Mouse (Mus musculus): ENCODE data around the gene Atp5e. TPM values are rescaled to one million over a fixed set of nuclear protein-coding genes. Genes with fewer than 3 reads are reported as not detected.

Atp5e gene
- polyA plus RNA-seq (2011; ENCODE audit: insufficient read depth, insufficient read length, low replicate concordance, missing spikeins), result 214 and 278 TPM in 2 replicates

DNA sequence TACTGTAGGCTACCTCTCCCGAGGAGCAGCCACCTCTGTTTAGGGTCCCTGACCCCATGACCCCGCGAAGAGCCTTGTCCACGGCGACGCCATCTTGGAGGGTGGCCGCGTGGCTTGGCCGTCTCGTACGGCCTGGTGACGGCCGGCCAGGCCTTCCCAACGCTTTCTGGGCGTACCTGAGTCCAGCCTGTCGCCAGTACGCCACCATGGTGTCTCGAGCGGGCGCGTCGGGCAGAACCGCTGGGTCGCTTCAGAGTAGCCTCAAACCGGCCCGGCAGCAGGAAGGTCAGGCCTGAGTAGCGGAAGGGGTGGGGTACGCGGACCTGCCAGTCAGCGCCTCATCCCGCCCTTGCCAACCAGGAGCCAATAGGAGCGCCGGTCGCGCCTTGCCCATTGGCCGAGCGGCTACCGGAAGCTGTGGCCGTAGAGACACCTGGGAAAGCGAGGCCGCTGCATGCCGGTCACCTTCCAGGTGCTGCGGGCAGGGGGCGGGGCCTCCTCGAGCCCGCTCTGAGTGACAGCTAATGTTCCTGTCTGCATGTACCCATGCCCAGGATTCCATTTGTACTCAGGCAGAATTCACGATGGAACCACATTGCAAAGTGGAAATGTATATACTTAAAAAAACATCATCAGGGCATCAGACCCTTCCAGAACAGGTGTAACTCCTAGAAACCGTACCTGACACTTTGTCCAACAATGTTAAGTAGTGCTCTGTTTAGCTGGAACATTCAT, at the start of gene Atp5e:
Gene Atp5e, minus strand, starts transcription at position 317 of the 735 bp plus-strand sequence.
- no peaks in the 10 kb centered on the region; the same call in 1 of the 2 replicates for H3K4me1 ChIP-seq (ENCODE audit: control insufficient read depth, insufficient read depth, low read length)
- peak within 1 kb of the TSS; percentile 76 for H3K27ac ChIP-seq (ENCODE audit: control insufficient read depth, insufficient read depth, low read depth, low read length, poor library complexity)
- H3K4me3 ChIP-seq (replicated peaks; ENCODE audit: control insufficient read depth, low read depth, low read length), result peak within 1 kb of the TSS; percentile 95
- WGBS, result 2% methylated on average over 48 of the region's 48 CpGs
- 0 out of 2 replicates have a peak, but pooled peaks have one; percentile 2 for TF ChIP-seq CTCF (IDR thresholded peaks at IDR 0.05; ENCODE audit: control insufficient read depth, insufficient read depth, low read length)
- peak; percentile 80; the same call in 1 of the 2 replicates for TF ChIP-seq POLR2A (IDR thresholded peaks at IDR 0.05; ENCODE audit: borderline replicate concordance, control insufficient read depth, low read depth, low read length)

DNA sequence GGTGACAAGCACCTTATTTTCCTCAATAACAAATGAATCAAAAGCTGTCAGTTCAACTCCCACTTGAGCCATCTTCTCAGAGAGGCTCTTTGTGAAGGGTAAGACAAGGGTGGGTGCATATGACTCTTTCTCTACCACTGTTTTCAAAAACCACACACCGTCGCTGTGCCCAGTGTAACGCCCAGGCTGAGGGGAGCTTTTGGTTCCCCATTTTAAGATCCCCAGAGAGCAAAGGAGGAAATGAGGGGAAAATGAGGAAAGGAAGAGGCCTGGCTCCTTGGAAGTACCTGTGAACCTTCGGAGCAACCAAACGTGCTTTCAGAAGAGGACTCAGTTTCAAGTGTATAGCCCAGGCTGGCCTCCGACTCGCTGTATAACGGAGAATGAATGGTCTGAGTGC, 45.9 kb upstream of the Atp5e start:
- Histone ChIP-seq H3K4me3 (replicated peaks; ENCODE audit: control insufficient read depth, low read depth, low read length) (no peak overlapping the region), H3K4me1 (ENCODE audit: control insufficient read depth, insufficient read depth, low read length) (peaks cover 1% of the 10 kb centered on the region; the same call in 1 of the 2 replicates), H3K27ac (ENCODE audit: control insufficient read depth, insufficient read depth, low read depth, low read length, poor library complexity) (no peak overlapping the region)
- TF ChIP-seq CTCF (IDR thresholded peaks at IDR 0.05; ENCODE audit: control insufficient read depth, insufficient read depth, low read length), result no peak
- TF ChIP-seq POLR2A (IDR thresholded peaks at IDR 0.05; ENCODE audit: borderline replicate concordance, control insufficient read depth, low read depth, low read length), result no peak
- WGBS, result 38% methylated on average over 8 of the region's 8 CpGs

DNA sequence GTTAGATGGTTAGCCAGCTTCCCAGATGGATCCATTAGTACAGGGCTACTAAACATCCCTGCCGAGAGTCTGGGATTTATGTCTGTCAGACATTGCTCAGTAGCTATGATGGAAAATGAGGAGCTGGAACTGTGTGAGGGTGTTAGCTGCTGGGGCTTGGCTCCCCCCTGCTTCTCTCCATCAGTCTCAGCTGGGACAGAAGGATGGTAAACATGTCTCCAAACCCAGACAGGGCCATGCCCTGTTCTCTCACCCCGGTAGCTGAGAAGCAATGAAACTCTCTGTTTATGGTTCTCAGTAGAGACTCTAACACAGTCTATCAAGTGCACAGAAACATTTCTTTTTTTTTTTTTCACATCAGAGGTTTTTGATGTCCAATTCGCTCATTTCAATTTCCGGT, 44.1 kb upstream of the Atp5e start:
- WGBS, result 87% methylated on average over 4 of the region's 4 CpGs

DNA sequence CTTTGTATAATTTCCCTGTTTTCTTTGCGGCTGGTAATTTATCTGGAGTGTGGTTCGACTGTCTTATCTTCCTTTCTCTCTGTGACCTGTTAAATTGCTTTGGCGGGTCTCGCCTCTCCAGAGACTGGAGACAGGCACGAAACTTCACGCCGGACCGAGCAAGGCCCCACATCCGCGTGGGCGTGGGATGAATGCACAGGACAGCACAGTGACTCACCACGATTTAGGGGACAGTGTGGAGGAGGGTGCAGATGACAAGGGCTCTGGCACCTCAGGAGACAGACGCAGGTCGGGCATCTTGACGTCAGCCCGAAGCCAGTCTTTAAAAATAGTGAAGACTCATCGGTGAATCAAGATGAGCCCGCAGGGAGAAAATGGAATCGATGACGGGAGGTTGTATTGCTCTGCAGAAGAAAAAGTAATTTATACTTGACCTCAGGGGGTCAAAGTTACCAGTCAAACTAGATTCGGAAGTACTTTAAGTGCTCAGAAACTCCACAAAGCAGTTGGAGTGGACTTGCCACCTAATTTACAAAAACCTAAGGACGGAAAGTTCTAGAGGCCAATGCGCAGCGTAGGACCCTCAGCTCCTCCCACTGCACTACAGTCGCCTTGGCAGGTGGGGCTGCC, 39.0 kb upstream of the Atp5e start:
- TF ChIP-seq POLR2A (IDR thresholded peaks at IDR 0.05; ENCODE audit: borderline replicate concordance, control insufficient read depth, low read depth, low read length), result no peak
- TF ChIP-seq CTCF (IDR thresholded peaks at IDR 0.05; ENCODE audit: control insufficient read depth, insufficient read depth, low read length), result no peak
- WGBS, result 87% methylated on average over 25 of the region's 25 CpGs
- no peak overlapping the region for H3K4me3 ChIP-seq (replicated peaks; ENCODE audit: control insufficient read depth, low read depth, low read length)
- no peaks in the 10 kb centered on the region for H3K4me1 ChIP-seq (ENCODE audit: control insufficient read depth, insufficient read depth, low read length)
- H3K27ac ChIP-seq (ENCODE audit: control insufficient read depth, insufficient read depth, low read depth, low read length, poor library complexity), result no peak overlapping the region

More for the DNA sequence above, 44.1 kb upstream of the Atp5e start:
- H3K27ac ChIP-seq (ENCODE audit: control insufficient read depth, insufficient read depth, low read depth, low read length, poor library complexity), result no peak overlapping the region
- no peak overlapping the region for H3K4me3 ChIP-seq (replicated peaks; ENCODE audit: control insufficient read depth, low read depth, low read length)
- peaks cover 1% of the 10 kb centered on the region; the same call in 1 of the 2 replicates for H3K4me1 ChIP-seq (ENCODE audit: control insufficient read depth, insufficient read depth, low read length)
- TF ChIP-seq CTCF (IDR thresholded peaks at IDR 0.05; ENCODE audit: control insufficient read depth, insufficient read depth, low read length) (no peak), POLR2A (IDR thresholded peaks at IDR 0.05; ENCODE audit: borderline replicate concordance, control insufficient read depth, low read depth, low read length) (no peak)

DNA sequence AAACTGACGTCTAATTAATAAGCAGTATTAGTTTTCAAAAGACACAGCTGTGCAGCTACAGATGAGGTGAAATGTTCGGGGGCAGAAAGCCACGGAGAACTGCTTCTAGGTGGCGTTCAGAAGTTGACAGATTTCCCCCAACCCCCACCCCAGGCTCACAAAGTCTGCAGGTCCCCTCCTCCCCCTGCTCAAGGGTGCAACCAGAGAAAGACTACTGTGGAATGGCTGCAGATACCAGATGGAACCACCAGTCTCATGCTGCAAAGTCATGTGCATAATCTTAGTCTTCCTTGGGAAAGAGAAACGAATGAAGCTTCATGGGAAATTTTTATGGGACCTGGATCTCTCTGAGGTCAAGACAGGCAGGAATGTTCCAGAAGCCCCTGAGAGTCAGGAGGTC, 38.4 kb upstream of the Atp5e start:
- H3K27ac ChIP-seq (ENCODE audit: control insufficient read depth, insufficient read depth, low read depth, low read length, poor library complexity), result no peak overlapping the region
- no peaks in the 10 kb centered on the region for H3K4me1 ChIP-seq (ENCODE audit: control insufficient read depth, insufficient read depth, low read length)
- no peak overlapping the region for H3K4me3 ChIP-seq (replicated peaks; ENCODE audit: control insufficient read depth, low read depth, low read length)
- TF ChIP-seq CTCF (IDR thresholded peaks at IDR 0.05; ENCODE audit: control insufficient read depth, insufficient read depth, low read length) (no peak), POLR2A (IDR thresholded peaks at IDR 0.05; ENCODE audit: borderline replicate concordance, control insufficient read depth, low read depth, low read length) (no peak)
- 54% methylated on average over 5 of the region's 5 CpGs for WGBS

DNA sequence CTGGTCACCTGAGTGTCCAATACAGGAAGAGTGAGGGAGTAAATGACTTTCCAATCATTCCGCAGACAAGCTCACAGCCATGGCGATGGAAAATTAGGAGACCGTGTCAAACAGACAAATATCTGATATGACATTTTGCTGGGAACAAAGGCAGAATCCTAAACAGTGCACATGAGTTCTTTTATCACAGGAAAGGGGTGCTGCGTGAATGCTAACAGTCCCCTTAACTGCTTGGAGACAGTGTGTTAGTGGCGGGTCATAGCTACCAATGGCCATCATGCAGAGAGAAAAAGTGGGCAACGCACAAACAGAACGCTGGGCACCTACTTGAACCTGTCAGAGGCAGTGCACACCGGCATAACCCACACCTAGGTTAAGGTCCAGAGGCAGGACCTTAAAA, 37.6 kb upstream of the Atp5e start:
- WGBS, result 83% methylated on average over 8 of the region's 8 CpGs
- TF ChIP-seq POLR2A (IDR thresholded peaks at IDR 0.05; ENCODE audit: borderline replicate concordance, control insufficient read depth, low read depth, low read length) (no peak), CTCF (IDR thresholded peaks at IDR 0.05; ENCODE audit: control insufficient read depth, insufficient read depth, low read length) (no peak)
- Histone ChIP-seq H3K27ac (ENCODE audit: control insufficient read depth, insufficient read depth, low read depth, low read length, poor library complexity) (no peak overlapping the region), H3K4me1 (ENCODE audit: control insufficient read depth, insufficient read depth, low read length) (no peaks in the 10 kb centered on the region), H3K4me3 (replicated peaks; ENCODE audit: control insufficient read depth, low read depth, low read length) (no peak overlapping the region)

DNA sequence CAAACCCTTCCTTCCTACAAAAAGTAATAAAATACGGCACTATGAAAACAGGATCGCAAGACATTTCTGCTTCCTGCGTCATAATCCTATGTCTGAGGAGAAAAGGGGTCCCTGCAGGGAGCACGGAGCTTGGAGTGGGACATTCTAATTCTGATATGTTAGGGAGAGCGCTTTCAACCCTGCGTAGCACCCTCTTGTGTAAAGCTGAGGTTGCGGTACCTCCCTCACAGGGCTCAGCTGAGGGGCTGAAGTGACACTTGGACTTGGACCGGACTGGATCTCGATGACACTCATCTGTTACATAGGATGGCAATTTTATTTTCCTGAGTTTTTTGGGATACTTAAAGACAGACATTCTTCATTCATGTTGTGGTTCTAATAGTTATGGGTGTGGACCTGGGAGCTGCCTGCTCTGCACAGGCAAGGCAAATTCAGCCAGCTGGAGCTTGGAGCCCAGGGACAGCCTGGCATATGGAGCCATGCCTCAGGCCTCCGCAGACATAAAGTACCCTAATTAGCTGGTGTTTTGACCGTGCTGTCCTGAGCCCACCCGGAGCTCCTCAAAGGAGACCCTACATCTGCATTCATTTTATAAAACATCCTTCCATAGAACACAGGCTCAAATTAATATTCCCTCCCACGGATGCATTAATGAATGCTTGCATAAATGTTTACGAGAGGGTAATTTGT, 37.1 kb upstream of the Atp5e start:
- H3K4me1 ChIP-seq (ENCODE audit: control insufficient read depth, insufficient read depth, low read length), result no peaks in the 10 kb centered on the region

DNA sequence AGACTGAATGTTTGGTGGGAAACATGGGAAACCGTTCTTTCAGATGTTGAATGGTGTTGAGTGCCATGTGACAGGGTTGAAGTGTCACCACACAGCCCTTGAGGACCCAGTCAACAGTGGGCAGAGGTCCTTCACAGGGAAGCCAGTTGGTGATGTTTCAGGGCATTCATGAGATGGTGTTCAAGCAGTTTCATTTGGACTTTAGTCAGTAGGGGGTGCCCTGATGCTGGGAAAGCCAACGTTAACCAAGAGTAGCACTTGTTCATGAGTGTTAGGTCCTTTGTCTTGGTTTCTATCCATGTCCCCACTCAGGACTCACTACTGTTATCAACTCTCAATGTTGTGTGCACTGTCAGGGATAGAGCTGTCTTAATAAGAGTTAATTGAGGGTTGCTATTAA, 29.0 kb upstream of the Atp5e start:
- 38% methylated on average over 2 of the region's 2 CpGs for WGBS
- H3K4me1 ChIP-seq (ENCODE audit: control insufficient read depth, insufficient read depth, low read length), result no peaks in the 10 kb centered on the region
- no peak overlapping the region for H3K4me3 ChIP-seq (replicated peaks; ENCODE audit: control insufficient read depth, low read depth, low read length)
- no peak overlapping the region for H3K27ac ChIP-seq (ENCODE audit: control insufficient read depth, insufficient read depth, low read depth, low read length, poor library complexity)
- no peak for TF ChIP-seq POLR2A (IDR thresholded peaks at IDR 0.05; ENCODE audit: borderline replicate concordance, control insufficient read depth, low read depth, low read length)
- TF ChIP-seq CTCF (IDR thresholded peaks at IDR 0.05; ENCODE audit: control insufficient read depth, insufficient read depth, low read length), result 0 out of 2 replicates have a peak, but pooled peaks have one; percentile 34

More for the DNA sequence above, 37.1 kb upstream of the Atp5e start:
- TF ChIP-seq POLR2A (IDR thresholded peaks at IDR 0.05; ENCODE audit: borderline replicate concordance, control insufficient read depth, low read depth, low read length) (no peak), CTCF (IDR thresholded peaks at IDR 0.05; ENCODE audit: control insufficient read depth, insufficient read depth, low read length) (no peak)
- Histone ChIP-seq H3K4me3 (replicated peaks; ENCODE audit: control insufficient read depth, low read depth, low read length) (no peak overlapping the region), H3K27ac (ENCODE audit: control insufficient read depth, insufficient read depth, low read depth, low read length, poor library complexity) (no peak overlapping the region)
- WGBS, result 88% methylated on average over 14 of the region's 14 CpGs

All from bone marrow, adult 2 months (tissue).